Mouse (Mus musculus): Measurements from ENCODE around the gene Crym.

The Crym gene

GRCm38 (mm10) chr7:120201771-120202170 lies at the start of gene Crym:
Gene Crym (minus strand): TSS chr7:120202111.
- DNase-seq (ENCODE audit: low spot score in 2 of 2) = no peak

- DNase-seq (ENCODE audit: low spot score in 2 of 2) = no peak
These were observed 39.2 kb upstream of the Crym start for GRCm38 (mm10) chr7:120241092-120241491.

- no peak for DNase-seq (ENCODE audit: low spot score in 2 of 2)
These were observed 26.6 kb upstream of the Crym start for GRCm38 (mm10) chr7:120228541-120228940.

GRCm38 (mm10) chr7:120205989-120206388 lies 4.1 kb upstream of the Crym start:
- no peak for DNase-seq (ENCODE audit: low spot score in 2 of 2)

- peak in 1 of 2 experiments; percentile 15 for DNase-seq (ENCODE audit: low spot score in 2 of 2)
These were observed 1.9 kb upstream of the Crym start, which contains the start of gene Abca14 for GRCm38 (mm10) chr7:120203789-120204188. Gene Abca14 (plus strand): TSS chr7:120203961.

GRCm38 (mm10) chr7:120201231-120201744 lies 623 bp downstream of the Crym start:
- DNase-seq (ENCODE audit: low spot score in 2 of 2) = no peak

- DNase-seq (ENCODE audit: low spot score in 2 of 2) = no peak
These were observed 6.7 kb downstream of the Crym start for GRCm38 (mm10) chr7:120195207-120195606.

- DNase-seq (ENCODE audit: low spot score in 2 of 2) = no peak
These were observed 9.1 kb downstream of the Crym start for GRCm38 (mm10) chr7:120192816-120193215.

- DNase-seq (ENCODE audit: low spot score in 2 of 2) = no peak
These were observed 9.7 kb downstream of the Crym start for GRCm38 (mm10) chr7:120192207-120192606.

- DNase-seq (ENCODE audit: low spot score in 2 of 2) = no peak
These were observed 11.7 kb downstream of the Crym start for GRCm38 (mm10) chr7:120190150-120190665.

GRCm38 (mm10) chr7:120189369-120190149 lies 12.4 kb downstream of the Crym start:
- no peak for DNase-seq (ENCODE audit: low spot score in 2 of 2)

- DNase-seq (ENCODE audit: low spot score in 2 of 2) = no peak
These were observed 13.0 kb downstream of the Crym start for GRCm38 (mm10) chr7:120188946-120189345.

GRCm38 (mm10) chr7:120182891-120183290 lies 19.0 kb downstream of the Crym start:
- DNase-seq (ENCODE audit: low spot score in 2 of 2) = no peak

GRCm38 (mm10) chr7:120181401-120182230 lies 20.3 kb downstream of the Crym start:
- no peak for DNase-seq (ENCODE audit: low spot score in 2 of 2)

GRCm38 (mm10) chr7:120180547-120180946 lies 21.4 kb downstream of the Crym start:
- DNase-seq (ENCODE audit: low spot score in 2 of 2) = no peak

- no peak for DNase-seq (ENCODE audit: low spot score in 2 of 2)
These were observed 23.0 kb downstream of the Crym start for GRCm38 (mm10) chr7:120178935-120179334.

- DNase-seq (ENCODE audit: low spot score in 2 of 2) = no peak
These were observed 24.3 kb downstream of the Crym start for GRCm38 (mm10) chr7:120177611-120178010.

GRCm38 (mm10) chr7:120174723-120175504 lies 27.0 kb downstream of the Crym start:
- DNase-seq (ENCODE audit: low spot score in 2 of 2) = no peak

- DNase-seq (ENCODE audit: low spot score in 2 of 2) = no peak
These were observed 28.2 kb downstream of the Crym start, which contains the start of gene Anks4b for GRCm38 (mm10) chr7:120173603-120174244. Gene Anks4b (plus strand): TSS chr7:120173858.

GRCm38 (mm10) chr7:120172188-120172700 lies 29.7 kb downstream of the Crym start:
- DNase-seq (ENCODE audit: low spot score in 2 of 2) = no peak

All from thymus, postnatal 10 days (tissue).